Mouse (Mus musculus): ENCODE measurements at regions not wholly inside any gene's neighbourhood (a gene's known extent, or its start where the extent isn't known, plus 50 kb on each side); places are given as distances from the start of the nearest gene placed in this dataset.

DNA sequence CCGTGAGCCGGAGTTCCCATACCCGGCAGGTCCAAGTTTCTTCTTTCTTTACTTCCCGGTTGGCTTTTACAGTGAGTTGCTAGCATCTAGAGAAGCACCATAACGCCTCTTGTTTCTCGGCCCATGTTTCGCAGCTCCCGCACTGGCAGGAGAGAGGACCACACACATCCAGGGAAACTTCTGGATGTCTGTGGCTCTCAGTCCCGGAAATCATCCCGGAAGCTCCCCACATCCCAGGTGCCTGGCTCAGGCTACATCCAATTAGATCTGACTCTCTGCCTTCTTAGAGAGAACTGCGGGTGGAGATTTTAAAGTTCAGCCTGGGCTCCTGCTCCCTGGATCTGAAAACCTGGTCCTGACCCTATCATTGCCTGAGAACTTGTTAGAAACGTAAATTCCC, 146.8 kb upstream of the Mylip start:
- no peak overlapping the region for H3K27ac ChIP-seq
- H3K36me3 ChIP-seq (ENCODE audit: inconsistent target): no peaks in the 10 kb centered on the region
- 91% methylated on average over 12 of the region's 12 CpGs for WGBS (ENCODE audit: missing documents)
- H3K4me3 ChIP-seq (ENCODE audit: inconsistent target): no peak overlapping the region
- no peaks in the 10 kb centered on the region for H3K79me2 ChIP-seq (ENCODE audit: inconsistent target)

- no peak overlapping the region for H3K27ac ChIP-seq
- no peaks in the 10 kb centered on the region for H3K79me2 ChIP-seq (ENCODE audit: inconsistent target)
- no peak overlapping the region for H3K4me3 ChIP-seq (ENCODE audit: inconsistent target)
- 84% methylated on average over 5 of the region's 5 CpGs for WGBS (ENCODE audit: missing documents)
- H3K36me3 ChIP-seq (ENCODE audit: inconsistent target): no peaks in the 10 kb centered on the region
Measured at GRCm38 (mm10) chr13:45245651-45246050, 143.9 kb upstream of the Mylip start.

- 94% methylated on average over 2 of the region's 2 CpGs for WGBS (ENCODE audit: missing documents)
- Histone ChIP-seq H3K27ac (no peak overlapping the region), H3K79me2 (ENCODE audit: inconsistent target) (no peaks in the 10 kb centered on the region), H3K4me3 (ENCODE audit: inconsistent target) (no peak overlapping the region), H3K36me3 (ENCODE audit: inconsistent target) (no peaks in the 10 kb centered on the region)
Measured at GRCm38 (mm10) chr13:45246341-45246740, 143.2 kb upstream of the Mylip start.

GRCm38 (mm10) chr13:45250028-45250427, 139.5 kb upstream of the Mylip start:
- Histone ChIP-seq H3K36me3 (ENCODE audit: inconsistent target) (no peaks in the 10 kb centered on the region), H3K79me2 (ENCODE audit: inconsistent target) (no peaks in the 10 kb centered on the region), H3K27ac (no peak overlapping the region), H3K4me3 (ENCODE audit: inconsistent target) (no peak overlapping the region)
- WGBS (ENCODE audit: missing documents): 100% methylated on average over 1 of the region's 1 CpGs

GRCm38 (mm10) chr13:45251068-45251467, 138.5 kb upstream of the Mylip start:
- 84% methylated on average over 3 of the region's 3 CpGs for WGBS (ENCODE audit: missing documents)
- Histone ChIP-seq H3K4me3 (ENCODE audit: inconsistent target) (no peak overlapping the region), H3K79me2 (ENCODE audit: inconsistent target) (no peaks in the 10 kb centered on the region), H3K27ac (no peak overlapping the region), H3K36me3 (ENCODE audit: inconsistent target) (no peaks in the 10 kb centered on the region)

- 97% methylated on average over 3 of the region's 3 CpGs for WGBS (ENCODE audit: missing documents)
- no peak overlapping the region for H3K4me3 ChIP-seq (ENCODE audit: inconsistent target)
- H3K79me2 ChIP-seq (ENCODE audit: inconsistent target): no peaks in the 10 kb centered on the region
- H3K36me3 ChIP-seq (ENCODE audit: inconsistent target): no peaks in the 10 kb centered on the region
- no peak overlapping the region for H3K27ac ChIP-seq
Measured at GRCm38 (mm10) chr13:45252126-45252525, 137.4 kb upstream of the Mylip start.

DNA sequence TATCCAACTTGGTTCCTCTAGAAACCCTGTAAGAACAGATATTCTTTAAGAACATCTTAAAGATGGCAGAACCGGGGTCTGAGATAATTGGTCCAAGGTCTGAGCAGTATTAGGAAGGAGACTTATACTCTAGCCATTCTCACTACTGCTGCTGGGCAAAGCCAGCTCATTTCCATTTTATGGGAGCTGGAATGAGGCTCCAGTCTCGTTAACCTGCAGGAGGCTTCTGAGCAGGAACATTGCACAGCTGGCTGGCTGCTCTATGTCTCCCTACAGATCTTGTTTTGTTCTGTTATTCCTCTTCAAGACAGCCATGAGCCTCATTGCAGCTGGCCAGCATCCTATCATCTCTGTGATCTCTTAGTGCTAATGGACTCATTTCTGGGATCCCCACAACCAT, 136.3 kb upstream of the Mylip start:
- Histone ChIP-seq H3K79me2 (ENCODE audit: inconsistent target) (no peaks in the 10 kb centered on the region), H3K36me3 (ENCODE audit: inconsistent target) (no peaks in the 10 kb centered on the region), H3K27ac (no peak overlapping the region), H3K4me3 (ENCODE audit: inconsistent target) (no peak overlapping the region)
- 82% methylated on average over 2 of the region's 2 CpGs for WGBS (ENCODE audit: missing documents)

GRCm38 (mm10) chr13:45255277-45255676, 134.3 kb upstream of the Mylip start:
- Histone ChIP-seq H3K79me2 (ENCODE audit: inconsistent target) (no peaks in the 10 kb centered on the region), H3K27ac (no peak overlapping the region), H3K4me3 (ENCODE audit: inconsistent target) (no peak overlapping the region), H3K36me3 (ENCODE audit: inconsistent target) (no peaks in the 10 kb centered on the region)
- 66% methylated on average over 6 of the region's 6 CpGs for WGBS (ENCODE audit: missing documents)

DNA sequence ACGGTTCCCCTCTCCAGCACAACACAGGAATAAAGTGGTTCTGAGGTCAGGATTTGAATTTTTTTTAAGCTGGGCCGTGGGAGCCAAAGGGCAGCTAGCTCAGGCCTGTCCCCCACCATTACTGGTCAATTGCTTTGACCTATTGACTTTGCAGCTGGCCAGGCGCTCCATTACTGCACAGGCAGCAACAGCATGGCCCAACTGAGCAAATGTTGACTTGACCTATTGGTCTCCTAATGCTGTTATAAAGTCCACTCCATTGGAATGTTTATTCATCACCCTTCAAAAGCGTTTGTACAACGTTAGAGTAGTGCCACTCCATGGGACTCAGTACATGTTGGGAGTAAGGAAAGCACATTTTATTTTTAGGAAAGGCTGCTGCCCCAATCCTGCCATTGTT, 127.5 kb upstream of the Mylip start:
- WGBS (ENCODE audit: missing documents): 89% methylated on average over 5 of the region's 5 CpGs

DNA sequence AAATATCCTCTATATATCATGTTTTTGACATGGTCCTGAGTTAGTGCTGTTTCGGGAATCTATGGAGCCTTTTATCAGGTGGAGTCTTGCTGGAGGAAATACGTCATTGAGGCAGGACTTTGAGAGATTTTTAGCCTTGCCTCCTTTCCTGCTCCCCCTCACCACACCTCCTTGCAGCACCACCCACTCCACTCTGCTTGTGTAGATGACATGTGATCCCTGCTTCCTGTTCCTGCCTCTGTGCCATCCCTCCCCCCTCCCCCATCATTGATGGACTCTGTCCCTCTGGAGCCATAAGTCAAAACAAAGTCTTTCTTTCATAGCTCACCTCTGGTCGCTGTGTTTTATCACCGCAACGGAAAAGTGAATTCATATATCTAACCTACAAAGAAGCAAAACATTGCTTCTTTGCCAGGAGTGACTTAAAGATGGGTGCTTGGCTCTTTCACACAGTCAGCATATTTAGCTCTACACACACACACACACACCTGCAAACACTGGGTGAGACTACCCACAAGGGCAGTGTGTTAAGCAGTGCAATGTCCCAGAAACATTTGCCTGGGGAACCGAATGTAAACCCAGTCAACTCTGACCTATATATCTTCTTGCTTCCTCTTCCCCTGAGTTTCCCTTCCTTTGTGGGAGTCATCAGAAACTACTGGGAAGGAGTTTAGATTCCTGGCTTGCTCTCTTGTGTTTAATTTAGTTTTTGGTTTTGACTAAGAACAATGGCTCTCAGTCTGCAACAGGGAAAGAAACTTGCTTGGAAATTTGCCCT, 123.1 kb upstream of the Mylip start:
- peak overlapping the region; percentile 49 for H3K27ac ChIP-seq
- whole genome bisulfite sequencing (ENCODE audit: missing documents): 97% methylated on average over 5 of the region's 6 CpGs
- no peaks in the 10 kb centered on the region for H3K36me3 ChIP-seq (ENCODE audit: inconsistent target)
- H3K4me3 ChIP-seq (ENCODE audit: inconsistent target): no peak overlapping the region
- H3K79me2 ChIP-seq (ENCODE audit: inconsistent target): no peaks in the 10 kb centered on the region

More for the DNA sequence above, 127.5 kb upstream of the Mylip start:
- no peak overlapping the region for H3K27ac ChIP-seq
- no peaks in the 10 kb centered on the region for H3K36me3 ChIP-seq (ENCODE audit: inconsistent target)
- no peak overlapping the region for H3K4me3 ChIP-seq (ENCODE audit: inconsistent target)
- no peaks in the 10 kb centered on the region for H3K79me2 ChIP-seq (ENCODE audit: inconsistent target)

DNA sequence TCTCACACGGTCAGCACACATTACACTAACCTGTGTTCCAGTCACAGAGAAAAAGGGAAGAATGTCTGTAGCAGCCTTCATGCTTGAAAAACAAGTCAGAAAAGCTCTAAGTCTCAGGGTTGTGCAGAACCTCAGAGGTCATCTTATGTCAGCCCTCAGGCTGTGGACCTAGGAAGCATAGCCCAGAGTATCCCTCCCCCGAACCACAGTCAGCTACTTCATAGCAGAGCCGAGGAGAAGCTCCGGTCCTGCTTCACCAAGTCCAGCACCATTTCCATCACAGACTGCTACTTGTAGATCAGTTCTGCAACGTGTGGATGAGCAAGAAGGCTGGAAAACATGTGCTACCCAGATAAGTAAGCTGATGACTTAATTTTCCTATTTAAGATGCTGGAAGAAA, 122.1 kb upstream of the Mylip start:
- H3K36me3 ChIP-seq (ENCODE audit: inconsistent target): no peaks in the 10 kb centered on the region
- 82% methylated on average over 5 of the region's 5 CpGs for WGBS (ENCODE audit: missing documents)
- no peak overlapping the region for H3K4me3 ChIP-seq (ENCODE audit: inconsistent target)
- peak overlapping the region; percentile 49 for H3K27ac ChIP-seq
- no peaks in the 10 kb centered on the region for H3K79me2 ChIP-seq (ENCODE audit: inconsistent target)

DNA sequence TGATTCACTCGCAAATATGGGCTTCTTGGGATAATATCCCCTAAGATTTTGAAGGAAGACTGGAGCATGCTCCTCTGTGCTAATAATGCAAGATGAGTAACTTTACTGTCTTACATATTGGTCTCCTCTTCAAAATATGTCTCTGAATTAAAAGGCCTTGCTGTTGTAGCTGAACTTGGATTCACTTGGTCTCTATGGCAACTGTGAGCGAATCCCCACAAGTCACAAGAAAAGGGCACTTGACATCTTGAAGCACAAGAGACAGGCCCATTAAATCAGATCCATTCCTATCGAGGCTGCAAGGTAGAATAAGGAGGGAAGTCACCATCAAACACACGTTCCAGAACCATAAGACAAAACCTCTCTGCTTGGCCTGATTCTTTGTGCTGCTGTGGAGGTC, 121.6 kb upstream of the Mylip start:
- Histone ChIP-seq H3K79me2 (ENCODE audit: inconsistent target) (no peaks in the 10 kb centered on the region), H3K4me3 (ENCODE audit: inconsistent target) (no peak overlapping the region), H3K36me3 (ENCODE audit: inconsistent target) (no peaks in the 10 kb centered on the region), H3K27ac (peak overlapping the region; percentile 49; the same call in 1 of the 2 replicates)
- 95% methylated on average over 4 of the region's 4 CpGs for WGBS (ENCODE audit: missing documents)

DNA sequence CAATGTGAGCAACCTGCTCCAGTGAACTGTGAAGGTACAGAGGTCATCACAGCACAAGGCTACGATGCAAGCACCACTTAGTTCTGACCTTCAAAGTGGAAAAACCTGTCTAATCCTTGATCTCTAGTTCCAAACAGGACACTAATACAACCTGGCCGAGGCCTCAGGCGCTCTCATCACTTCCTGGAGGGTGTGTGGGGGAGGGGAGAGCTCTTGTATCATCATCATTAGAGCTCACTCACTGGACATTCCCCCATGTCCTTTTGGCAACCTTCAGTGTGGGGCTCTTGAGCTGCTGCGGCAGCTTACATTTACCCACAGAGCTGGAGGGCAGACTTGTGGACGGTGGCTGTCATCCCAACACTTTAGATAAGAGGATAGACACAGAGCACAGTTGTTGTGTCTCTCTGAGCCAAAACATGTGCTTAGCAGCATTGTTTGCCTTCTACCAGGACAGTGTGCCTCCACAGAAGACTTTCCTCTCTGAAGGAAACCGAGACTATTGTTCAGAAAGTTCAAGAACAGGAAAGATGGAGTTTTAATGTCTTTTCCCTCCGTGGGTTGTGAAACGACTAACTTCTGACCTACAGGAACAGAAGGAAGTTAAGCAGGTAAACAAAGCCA, 115.2 kb upstream of the Mylip start:
- Histone ChIP-seq H3K79me2 (ENCODE audit: inconsistent target) (no peaks in the 10 kb centered on the region), H3K4me3 (ENCODE audit: inconsistent target) (no peak overlapping the region), H3K36me3 (ENCODE audit: inconsistent target) (no peaks in the 10 kb centered on the region), H3K27ac (no peak overlapping the region)
- WGBS (ENCODE audit: missing documents): 64% methylated on average over 8 of the region's 8 CpGs

DNA sequence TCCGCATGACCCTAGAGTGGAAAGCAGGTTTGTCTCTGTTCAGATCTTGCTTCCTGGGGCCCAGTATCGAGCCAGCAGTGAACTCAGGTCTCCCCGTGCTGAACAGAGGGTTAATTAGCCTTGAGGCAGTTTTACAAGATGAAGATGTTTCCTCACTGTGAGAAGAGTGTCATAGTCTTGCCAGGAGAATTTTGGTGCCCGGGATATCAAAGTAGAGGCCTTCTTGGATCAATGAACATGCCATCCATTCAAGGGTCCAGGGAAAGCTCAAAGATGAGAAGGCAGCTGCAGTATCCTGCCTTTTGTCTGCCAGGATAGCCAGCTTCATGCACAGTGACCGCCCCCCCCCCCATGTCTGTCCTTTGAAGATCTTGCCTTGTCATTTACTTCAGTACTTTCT, 114.2 kb upstream of the Mylip start:
- H3K27ac ChIP-seq: no peak overlapping the region
- H3K79me2 ChIP-seq (ENCODE audit: inconsistent target): no peaks in the 10 kb centered on the region
- H3K36me3 ChIP-seq (ENCODE audit: inconsistent target): no peaks in the 10 kb centered on the region
- WGBS (ENCODE audit: missing documents): 90% methylated on average over 5 of the region's 5 CpGs
- no peak overlapping the region for H3K4me3 ChIP-seq (ENCODE audit: inconsistent target)

DNA sequence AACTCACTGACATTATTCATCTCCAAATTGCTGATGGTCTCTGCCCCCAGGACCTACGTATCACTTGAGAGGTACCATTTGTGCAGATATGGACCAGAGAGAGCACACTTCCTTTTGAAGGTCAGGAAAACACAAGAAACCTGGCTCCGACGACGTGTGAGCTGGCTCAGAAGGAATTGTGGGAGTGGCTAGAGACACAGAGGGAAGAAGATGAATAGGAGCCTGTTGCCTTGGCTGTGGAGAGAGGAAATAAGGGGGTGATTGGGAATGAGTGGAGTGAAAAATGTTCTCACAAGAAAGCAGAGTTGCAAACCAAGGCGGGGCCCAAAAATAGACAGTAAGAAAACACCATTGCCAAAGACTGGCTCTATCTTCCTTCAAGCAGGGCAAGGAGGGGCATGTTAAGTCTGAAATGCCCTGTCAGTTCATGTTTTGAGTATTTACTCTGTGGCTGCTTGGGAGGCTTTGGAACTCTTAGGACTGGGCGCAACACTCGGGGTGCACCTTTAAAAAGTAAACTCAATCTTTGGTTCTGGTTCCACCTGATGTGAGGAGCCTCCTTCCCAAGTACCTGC, 111.6 kb upstream of the Mylip start:
- Histone ChIP-seq H3K79me2 (ENCODE audit: inconsistent target) (no peaks in the 10 kb centered on the region), H3K4me3 (ENCODE audit: inconsistent target) (no peak overlapping the region), H3K36me3 (ENCODE audit: inconsistent target) (no peaks in the 10 kb centered on the region), H3K27ac (no peak overlapping the region)
- WGBS (ENCODE audit: missing documents): 81% methylated on average over 7 of the region's 7 CpGs
